Mouse (Mus musculus) myocyte (in vitro differentiated cells): ENCODE measurements around the gene Nrn1l.

Experiments used
- POLR2A ChIP-seq: IDR thresholded peaks from one replicate; pipeline ENCODE4 v1.6.1; 2011; ENCODE audit warnings: low read depth, mild to moderate bottlenecking, control low read depth, moderate library complexity; ENCODE audit not compliant: insufficient read length
- USF1 ChIP-seq: IDR thresholded peaks from one replicate; pipeline ENCODE4 v1.6.1; 2011; ENCODE audit warnings: low read depth, mild to moderate bottlenecking, control low read depth, moderate library complexity

DNA sequence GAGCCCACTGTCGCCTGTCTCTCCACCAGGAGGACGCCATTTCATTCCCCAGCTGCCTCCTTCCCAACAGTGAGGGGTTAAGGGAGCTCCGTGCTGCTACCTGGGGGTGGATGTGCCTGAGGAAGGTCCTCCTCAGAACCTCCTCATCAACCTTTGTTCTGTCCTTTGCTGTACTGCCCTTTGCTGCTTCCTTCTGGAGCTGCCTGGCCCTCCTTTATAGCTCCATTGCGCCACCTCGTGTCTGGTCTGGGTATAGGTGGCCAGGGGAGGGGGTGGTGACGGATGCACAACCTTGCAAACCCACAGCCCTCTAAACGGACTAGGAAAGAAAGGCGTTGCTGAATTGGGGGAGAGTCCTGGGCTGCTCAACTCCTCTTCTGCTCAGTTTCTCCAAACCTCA, 37.2 kb downstream of the Nrn1l start:
- TF ChIP-seq POLR2A (no peak), USF1 (no peak)
